Mouse (Mus musculus) liver, embryonic 14.5 days (tissue): ENCODE results near the gene Intu. TPM values are rescaled to one million over a fixed set of nuclear protein-coding genes. Genes with fewer than 3 reads are reported as not detected.

Experiments used
- ATAC-seq: fragments of 200-750 bp; cut with Nextera tagmentation; 2 replicates; pipeline ENCODE4 v1.8.0; 2017; ENCODE audit warnings: moderate number of reproducible peaks, mild to moderate bottlenecking, moderate library complexity; ENCODE audit not compliant: insufficient read depth
- DNase-seq, 3 experiments: peaks; one replicate each; pipeline ENCODE4 v3.0.0-alpha.2; 2012 to 2013; ENCODE audit warnings: low read depth in 3 of 3, low spot score in 3 of 3
- H3K27ac ChIP-seq: fragments of 300-500 bp; sonication (generic); 2 replicates; pipeline ENCODE4 v1.5.1; 2014; ENCODE audit warnings: moderate library complexity, mild to moderate bottlenecking, control low read depth, inconsistent platforms
- H3K27me3 ChIP-seq: fragments of 300-500 bp; sonication (generic); 2 replicates; pipeline ENCODE4 v1.6.1; 2014; ENCODE audit warnings: mild to moderate bottlenecking, low read length, moderate library complexity; ENCODE audit not compliant: control insufficient read depth, insufficient read depth
- H3K36me3 ChIP-seq: fragments of 300-500 bp; sonication (generic); replicated peaks from 2 replicates; pipeline ENCODE4 v1.6.1; 2014; ENCODE audit warnings: low read depth; ENCODE audit not compliant: control insufficient read depth, insufficient read depth
- H3K4me1 ChIP-seq, 2 experiments: fragments of 200-500 bp in 1 of 2; fragments of 300-500 bp in 1 of 2; sonication (generic) in 1 of 2; replicated peaks; 2 replicates each; pipeline ENCODE4 v1.6.1; 2012 to 2014; ENCODE audit warnings: antibody characterized with exemption in 1 of 2, inconsistent platforms in 1 of 2, low read length in 1 of 2; ENCODE audit not compliant: control insufficient read depth in 2 of 2, insufficient read depth in 2 of 2
- H3K4me2 ChIP-seq: fragments of 300-500 bp; sonication (generic); 2 replicates; pipeline ENCODE4 v1.6.1; 2014; ENCODE audit warnings: low read depth, mild to moderate bottlenecking, control low read depth, moderate library complexity
- H3K4me3 ChIP-seq, 2 experiments: fragments of 200-500 bp in 1 of 2; fragments of 300-500 bp in 1 of 2; sonication (generic) in 1 of 2; 2 replicates each; pipeline ENCODE4 v1.5.1; 2012 to 2014; ENCODE audit warnings: low read depth in 2 of 2, low read length in 2 of 2, mild to moderate bottlenecking in 2 of 2, control low read depth in 1 of 2, inconsistent platforms in 1 of 2, moderate library complexity in 1 of 2; ENCODE audit not compliant: insufficient read depth in 1 of 2
- H3K9ac ChIP-seq: fragments of 300-500 bp; sonication (generic); replicated peaks from 2 replicates; pipeline ENCODE4 v1.6.1; 2014; ENCODE audit warnings: mild to moderate bottlenecking, control low read depth, moderate library complexity
- H3K9me3 ChIP-seq: fragments of 300-500 bp; sonication (generic); 2 replicates; pipeline ENCODE4 v1.6.1; 2016; ENCODE audit warnings: low read length, mixed read lengths; ENCODE audit not compliant: control insufficient read depth
- CTCF ChIP-seq: IDR thresholded peaks from 2 replicates; pipeline ENCODE4 v1.5.1; 2016; ENCODE audit warnings: antibody characterized with exemption, low read depth, control low read depth
- EP300 ChIP-seq: IDR thresholded peaks from 2 replicates; pipeline ENCODE4 v1.6.1; 2016; ENCODE audit warnings: antibody characterized with exemption, low read depth
- WGBS: fragments of 180-500 bp; shearing (Covaris S2); extraction: QIAGEN DNeasy Blood & Tissue Kit; methylation state at CpG from one replicate; pipeline ENCODE4 v1.1.7; 2014; ENCODE audit not compliant: insufficient replicate concordance; 5-methylcytosine and 5-hydroxymethylcytosine counted together
- polyA plus RNA-seq, 2 experiments: library from polyadenylated mRNA; depleted of rRNA in 1 of 2; stranded (reverse) in 1 of 2; unstranded in 1 of 2; fragments of >200 nt; fragmentation: Nextera tagmentation in 1 of 2; extraction: Ambion mirVana in 1 of 2; gene quantifications; 2 replicates each; pipeline versions ENCODE4 v1.2.1 to v1.2.3; 2012 to 2014

Gene Intu
- polyA plus RNA-seq, 2 experiments, result 0.52 to 0.80 TPM

DNA sequence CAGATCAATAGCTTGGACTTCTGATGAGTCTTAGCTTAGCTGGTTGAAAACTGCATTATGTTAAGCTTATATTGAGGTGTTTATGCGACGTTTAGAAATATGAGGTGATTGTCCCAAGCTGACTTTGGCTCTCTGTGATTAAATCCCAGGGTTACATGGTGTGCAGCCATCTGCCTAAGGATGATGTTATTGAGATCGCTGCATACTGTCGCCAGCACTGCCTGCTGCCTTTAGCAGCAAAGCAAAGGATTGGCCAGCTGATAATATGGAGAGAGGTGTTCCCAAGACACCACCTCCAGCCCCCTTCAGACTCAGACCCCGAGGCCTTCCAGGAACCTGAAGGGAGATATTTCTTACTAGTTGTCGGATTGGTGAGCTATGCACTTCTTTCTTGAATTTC, 160.5 kb downstream of the Intu start:
- 74% methylated on average over 6 of the region's 6 CpGs for WGBS

DNA sequence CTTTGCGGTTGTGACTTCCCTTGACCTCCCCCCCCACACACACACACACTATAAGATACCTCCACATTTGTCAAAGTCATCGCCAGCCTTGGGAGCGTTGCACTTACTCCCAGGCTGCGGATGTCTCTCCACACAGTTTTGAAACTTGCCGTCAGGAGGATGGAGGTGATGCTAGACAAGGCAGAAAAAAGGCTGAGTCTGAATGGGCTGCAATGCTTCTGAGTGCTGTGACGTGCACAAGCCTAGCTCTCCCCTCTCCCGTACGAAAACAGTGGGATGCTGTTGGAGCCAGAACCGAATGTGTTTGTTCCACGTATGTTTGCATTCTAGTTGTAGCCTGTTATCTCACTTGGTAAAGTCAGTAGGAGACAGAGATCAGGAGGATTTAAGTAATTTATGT, 162.3 kb downstream of the Intu start:
- no peak for ATAC-seq
- no peaks in the 10 kb centered on the region for H3K36me3 ChIP-seq
- no peaks in the 10 kb centered on the region for H3K9me3 ChIP-seq
- no peak overlapping the region for H3K4me3 ChIP-seq
- no peak overlapping the region for H3K4me2 ChIP-seq
- 73% methylated on average over 10 of the region's 10 CpGs for WGBS
- H3K9ac ChIP-seq, result no peak overlapping the region
- TF ChIP-seq CTCF, result no peak
- TF ChIP-seq EP300, result no peak
- H3K27ac ChIP-seq, result no peak overlapping the region
- H3K4me1 ChIP-seq, result peaks cover 0 to 6% of the 10 kb centered on the region in 2 experiments; a peak in 1 of 4 replicates
- no peaks in the 10 kb centered on the region for H3K27me3 ChIP-seq
- no peak for DNase-seq

More for the DNA sequence above, 160.5 kb downstream of the Intu start:
- H3K27ac ChIP-seq, result no peak overlapping the region
- H3K4me2 ChIP-seq, result no peak overlapping the region
- ATAC-seq, result no peak
- no peak for DNase-seq
- H3K27me3 ChIP-seq, result no peaks in the 10 kb centered on the region
- no peak overlapping the region for H3K9ac ChIP-seq
- no peaks in the 10 kb centered on the region for H3K36me3 ChIP-seq
- peaks cover 0 to 6% of the 10 kb centered on the region in 2 experiments; a peak in 1 of 4 replicates for H3K4me1 ChIP-seq
- H3K9me3 ChIP-seq, result no peaks in the 10 kb centered on the region
- no peak for TF ChIP-seq EP300
- no peak for TF ChIP-seq CTCF
- no peak overlapping the region for H3K4me3 ChIP-seq

DNA sequence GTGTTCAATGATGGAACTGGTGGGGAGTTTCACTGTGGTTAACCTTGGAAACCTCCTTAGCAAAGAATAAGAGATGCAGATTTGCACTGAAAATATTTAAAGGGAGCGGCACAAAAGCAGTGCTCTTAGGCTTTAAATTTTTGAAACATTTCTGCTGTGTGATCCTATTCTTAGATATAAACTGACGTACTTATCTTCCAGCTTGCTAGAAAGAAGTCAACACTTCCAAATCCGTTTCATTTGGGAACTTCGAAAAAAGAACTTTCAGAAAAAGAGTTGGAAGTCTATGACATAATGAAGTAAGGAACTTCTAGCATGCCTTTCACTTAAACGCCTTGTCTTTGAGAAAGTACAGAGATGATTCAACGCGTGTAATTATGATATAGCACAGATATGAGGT, 162.9 kb downstream of the Intu start:
- no peak overlapping the region for H3K4me2 ChIP-seq

GRCm38 (mm10) chr3:40694438-40694837, 163.4 kb downstream of the Intu start:
- no peak for TF ChIP-seq CTCF
- no peak for TF ChIP-seq EP300

More for the DNA sequence above, 162.9 kb downstream of the Intu start:
- ATAC-seq, result no peak
- Histone ChIP-seq H3K27me3 (no peaks in the 10 kb centered on the region), H3K4me1 (peaks cover 0 to 6% of the 10 kb centered on the region in 2 experiments; a peak in 1 of 4 replicates), H3K9me3 (no peaks in the 10 kb centered on the region), H3K27ac (no peak overlapping the region), H3K36me3 (no peaks in the 10 kb centered on the region), H3K9ac (no peak overlapping the region), H3K4me3 (no peak overlapping the region)
- DNase-seq, result no peak
- WGBS, result 51% methylated on average over 7 of the region's 7 CpGs
- TF ChIP-seq CTCF (no peak), EP300 (no peak)

DNA sequence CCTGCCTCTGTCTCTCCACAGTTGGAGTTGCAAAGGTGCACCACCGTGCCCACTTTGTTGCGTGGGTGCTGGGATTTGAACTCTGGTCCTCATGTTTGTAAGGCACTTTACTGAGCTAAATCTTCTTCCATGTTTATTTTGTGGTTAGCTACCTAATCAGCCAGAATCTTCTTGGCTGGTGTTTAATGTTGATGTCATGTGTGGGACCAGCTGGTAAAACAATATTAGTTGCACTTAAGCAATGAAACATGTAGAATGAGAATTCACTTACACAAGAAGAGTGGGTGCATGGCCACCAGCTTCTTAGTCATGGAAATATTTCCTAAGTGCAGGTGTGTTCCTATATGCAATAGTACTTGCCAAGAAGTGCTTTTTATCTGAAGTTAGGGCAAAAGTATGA, 164.1 kb downstream of the Intu start:
- Histone ChIP-seq H3K36me3 (no peaks in the 10 kb centered on the region), H3K4me2 (no peak overlapping the region), H3K9ac (no peak overlapping the region), H3K4me3 (no peak overlapping the region), H3K4me1 (peaks cover 0 to 6% of the 10 kb centered on the region in 2 experiments; a peak in 1 of 4 replicates), H3K27ac (no peak overlapping the region), H3K27me3 (no peaks in the 10 kb centered on the region), H3K9me3 (no peaks in the 10 kb centered on the region)
- no peak for ATAC-seq
- no peak for DNase-seq
- no peak for TF ChIP-seq CTCF
- TF ChIP-seq EP300, result no peak
- 77% methylated on average over 2 of the region's 2 CpGs for WGBS

More at GRCm38 (mm10) chr3:40694438-40694837, 163.4 kb downstream of the Intu start:
- Histone ChIP-seq H3K9me3 (no peaks in the 10 kb centered on the region), H3K36me3 (no peaks in the 10 kb centered on the region), H3K4me2 (no peak overlapping the region), H3K4me3 (no peak overlapping the region), H3K4me1 (peaks cover 0 to 6% of the 10 kb centered on the region in 2 experiments; a peak in 1 of 4 replicates), H3K9ac (no peak overlapping the region), H3K27me3 (no peaks in the 10 kb centered on the region), H3K27ac (no peak overlapping the region)
- 8% methylated on average over 2 of the region's 2 CpGs for WGBS
- no peak for DNase-seq
- 0 out of 2 replicates have a peak, but pooled peaks have one; percentile 26 for ATAC-seq
